Mouse (Mus musculus): ENCODE measurements around the gene Dock11. TPM values are rescaled to one million over a fixed set of nuclear protein-coding genes. Genes with fewer than 3 reads are reported as not detected.

Dock11 gene
- polyA plus RNA-seq, 1 experiment from 2014 or later, result 19.8 TPM

- Histone ChIP-seq H3K27ac (no peak overlapping the region), H3K4me2 (replicated peaks) (no peak overlapping the region), H3K4me3 (no peak overlapping the region), H3K9ac (no peak overlapping the region), H3K27me3 (no peaks in the 10 kb centered on the region), H3K36me3 (no peaks in the 10 kb centered on the region), H3K4me1 (no peaks in the 10 kb centered on the region), H3K9me3 (no peaks in the 10 kb centered on the region)
- ATAC-seq (ENCODE audit: insufficient number of reproducible peaks, insufficient read depth, low FRiP score, low TSS enrichment), result no peak
- WGBS, result 63% methylated on average over 4 of the region's 4 CpGs
These were observed 157.1 kb downstream of the Dock11 start for GRCm38 (mm10) chrX:36045731-36046130.

DNA sequence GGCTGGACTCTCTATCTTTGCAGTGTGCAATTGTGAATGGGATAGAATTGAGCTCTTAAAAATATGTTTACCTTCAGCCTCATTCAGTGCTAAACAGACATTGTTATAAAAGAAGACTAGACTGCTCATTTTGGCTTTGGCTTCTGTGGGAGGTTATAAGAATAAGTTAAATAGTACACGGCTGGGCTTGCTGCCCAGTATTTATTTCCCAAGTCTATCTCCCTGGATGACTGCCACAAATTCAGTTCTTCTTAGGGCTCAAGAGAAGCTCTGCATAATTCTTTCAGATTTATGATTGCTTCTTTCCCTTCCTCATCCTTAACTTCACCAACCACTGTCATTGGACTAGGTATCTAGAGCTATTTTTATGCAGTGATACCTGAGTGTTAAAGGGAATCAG is 158.8 kb downstream of the Dock11 start:
- Histone ChIP-seq H3K4me2 (replicated peaks) (no peak overlapping the region), H3K27ac (no peak overlapping the region), H3K9me3 (no peaks in the 10 kb centered on the region), H3K36me3 (no peaks in the 10 kb centered on the region), H3K4me1 (no peaks in the 10 kb centered on the region), H3K4me3 (no peak overlapping the region), H3K9ac (no peak overlapping the region), H3K27me3 (no peaks in the 10 kb centered on the region)
- ATAC-seq (ENCODE audit: insufficient number of reproducible peaks, insufficient read depth, low FRiP score, low TSS enrichment), result no peak
- WGBS, result 77% methylated on average over 1 of the region's 1 CpGs

- Histone ChIP-seq H3K4me2 (replicated peaks) (no peak overlapping the region), H3K27ac (no peak overlapping the region), H3K4me1 (no peaks in the 10 kb centered on the region), H3K4me3 (no peak overlapping the region), H3K27me3 (no peaks in the 10 kb centered on the region), H3K9ac (no peak overlapping the region), H3K36me3 (no peaks in the 10 kb centered on the region), H3K9me3 (no peaks in the 10 kb centered on the region)
- no peak for ATAC-seq (ENCODE audit: insufficient number of reproducible peaks, insufficient read depth, low FRiP score, low TSS enrichment)
These were observed 161.7 kb downstream of the Dock11 start for GRCm38 (mm10) chrX:36050312-36050711.

DNA sequence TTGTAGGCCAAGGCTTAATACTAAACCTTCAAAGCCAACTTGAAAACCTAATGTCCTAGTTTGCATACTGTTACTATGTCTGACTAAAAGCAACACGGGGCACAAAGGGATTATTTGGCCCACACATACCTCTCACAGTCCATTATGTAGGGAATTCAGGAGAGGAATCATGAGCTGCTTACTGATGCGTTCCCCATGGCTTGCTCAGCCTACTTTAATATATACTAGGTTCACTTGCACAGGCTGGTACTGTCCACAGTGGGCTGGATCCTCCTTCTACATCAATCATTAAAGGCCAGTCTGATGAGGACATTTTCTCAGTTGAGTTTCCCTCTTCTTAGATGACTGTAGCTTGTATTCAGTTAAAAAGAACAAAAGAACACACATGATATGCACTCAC is 185.4 kb downstream of the Dock11 start:
- no peak for ATAC-seq (ENCODE audit: insufficient number of reproducible peaks, insufficient read depth, low FRiP score, low TSS enrichment)

DNA sequence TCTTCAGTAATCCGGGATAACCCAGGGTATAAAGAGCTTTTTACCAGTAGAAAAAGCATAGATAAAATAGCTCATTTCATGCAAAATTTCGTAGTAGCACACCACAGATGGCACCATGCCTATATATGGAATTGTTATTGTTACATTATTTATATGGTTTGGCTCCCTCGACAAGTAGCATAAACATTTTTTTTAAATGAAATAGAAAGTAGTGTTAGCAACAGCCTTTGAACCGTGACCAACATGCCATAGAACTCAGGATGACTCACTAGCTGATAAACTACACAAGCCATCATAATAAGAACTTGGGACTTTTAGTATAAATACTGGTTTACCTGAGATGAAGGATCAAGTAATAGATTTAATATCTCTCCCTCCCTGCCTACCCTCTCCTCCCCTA is 188.5 kb downstream of the Dock11 start:
- no peaks in the 10 kb centered on the region for H3K4me1 ChIP-seq
- no peak overlapping the region for H3K27ac ChIP-seq
- 78% methylated on average over 4 of the region's 4 CpGs for WGBS
- ATAC-seq (ENCODE audit: insufficient number of reproducible peaks, insufficient read depth, low FRiP score, low TSS enrichment), result no peak
- H3K9me3 ChIP-seq, result no peaks in the 10 kb centered on the region
- no peaks in the 10 kb centered on the region for H3K36me3 ChIP-seq
- no peak overlapping the region for H3K4me2 ChIP-seq (replicated peaks)
- H3K9ac ChIP-seq, result no peak overlapping the region
- H3K27me3 ChIP-seq, result no peaks in the 10 kb centered on the region
- H3K4me3 ChIP-seq, result no peak overlapping the region

More for the DNA sequence above, 185.4 kb downstream of the Dock11 start:
- no peak overlapping the region for H3K27ac ChIP-seq
- no peak overlapping the region for H3K4me3 ChIP-seq
- no peak overlapping the region for H3K9ac ChIP-seq
- no peak overlapping the region for H3K4me2 ChIP-seq (replicated peaks)
- H3K4me1 ChIP-seq, result no peaks in the 10 kb centered on the region
- H3K36me3 ChIP-seq, result no peaks in the 10 kb centered on the region
- H3K27me3 ChIP-seq, result no peaks in the 10 kb centered on the region
- 82% methylated on average over 2 of the region's 2 CpGs for WGBS
- H3K9me3 ChIP-seq, result no peaks in the 10 kb centered on the region

GRCm38 (mm10) chrX:36082917-36083316 is 194.3 kb downstream of the Dock11 start:
- no peak overlapping the region for H3K4me2 ChIP-seq (replicated peaks)
- no peak overlapping the region for H3K27ac ChIP-seq
- 72% methylated on average over 1 of the region's 1 CpGs for WGBS
- H3K4me1 ChIP-seq, result no peaks in the 10 kb centered on the region
- no peak for ATAC-seq (ENCODE audit: insufficient number of reproducible peaks, insufficient read depth, low FRiP score, low TSS enrichment)
- H3K27me3 ChIP-seq, result no peaks in the 10 kb centered on the region
- H3K36me3 ChIP-seq, result no peaks in the 10 kb centered on the region
- no peaks in the 10 kb centered on the region for H3K9me3 ChIP-seq
- H3K9ac ChIP-seq, result no peak overlapping the region
- H3K4me3 ChIP-seq, result no peak overlapping the region

- ATAC-seq (ENCODE audit: insufficient number of reproducible peaks, insufficient read depth, low FRiP score, low TSS enrichment), result no peak
- Histone ChIP-seq H3K9ac (no peak overlapping the region), H3K9me3 (no peaks in the 10 kb centered on the region), H3K4me3 (no peak overlapping the region), H3K36me3 (no peaks in the 10 kb centered on the region), H3K4me2 (replicated peaks) (no peak overlapping the region), H3K27ac (no peak overlapping the region), H3K4me1 (no peaks in the 10 kb centered on the region), H3K27me3 (no peaks in the 10 kb centered on the region)
- 86% methylated on average over 6 of the region's 6 CpGs for WGBS
These were observed 200.0 kb downstream of the Dock11 start for GRCm38 (mm10) chrX:36088464-36089256.

DNA sequence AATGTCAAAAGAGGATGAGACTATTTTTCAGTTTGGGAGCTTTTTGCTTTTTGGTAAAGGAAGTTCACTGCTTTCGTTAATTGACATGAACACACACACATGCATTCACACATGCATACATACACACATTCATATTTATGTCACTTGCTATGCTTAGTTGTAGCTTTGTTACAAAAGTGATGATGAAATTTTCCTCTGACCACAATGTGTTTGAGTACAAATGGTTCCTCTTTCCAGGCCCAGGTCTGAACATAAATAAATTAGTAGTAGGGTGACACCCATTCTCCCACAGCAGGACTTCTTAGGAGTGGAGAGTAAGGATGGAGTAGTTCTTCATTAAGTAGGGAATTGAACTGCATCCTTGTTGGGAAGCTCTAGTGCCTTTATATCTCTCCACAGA is 212.3 kb downstream of the Dock11 start:
- Histone ChIP-seq H3K4me2 (replicated peaks) (no peak overlapping the region), H3K36me3 (no peaks in the 10 kb centered on the region), H3K9ac (no peak overlapping the region), H3K4me3 (no peak overlapping the region), H3K27me3 (no peaks in the 10 kb centered on the region), H3K27ac (no peak overlapping the region), H3K9me3 (no peaks in the 10 kb centered on the region), H3K4me1 (no peaks in the 10 kb centered on the region)
- WGBS, result 64% methylated on average over 1 of the region's 1 CpGs
- no peak for ATAC-seq (ENCODE audit: insufficient number of reproducible peaks, insufficient read depth, low FRiP score, low TSS enrichment)

DNA sequence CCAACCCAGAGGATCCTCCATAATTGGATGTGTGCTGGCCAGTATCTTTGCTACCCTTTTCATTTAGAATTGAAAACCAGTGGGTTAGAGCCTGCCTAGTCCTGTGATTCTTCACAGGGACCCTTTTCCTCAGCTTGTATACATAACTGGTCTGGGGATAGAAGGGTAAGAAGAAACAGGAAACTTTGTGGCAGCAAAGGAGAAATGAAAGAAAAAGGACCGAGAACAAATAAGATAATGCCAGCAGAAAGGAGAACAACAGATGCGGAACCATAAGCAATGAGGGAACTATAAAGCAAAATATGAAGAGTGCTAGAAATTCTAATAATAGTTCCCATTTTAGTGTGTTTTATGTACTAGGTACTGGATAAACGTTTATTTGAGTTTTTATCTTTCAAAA is 212.7 kb downstream of the Dock11 start:
- H3K27ac ChIP-seq, result no peak overlapping the region
- WGBS, result 77% methylated on average over 3 of the region's 3 CpGs
- H3K9ac ChIP-seq, result no peak overlapping the region
- H3K4me2 ChIP-seq (replicated peaks), result no peak overlapping the region
- ATAC-seq (ENCODE audit: insufficient number of reproducible peaks, insufficient read depth, low FRiP score, low TSS enrichment), result no peak
- H3K4me3 ChIP-seq, result no peak overlapping the region
- no peaks in the 10 kb centered on the region for H3K27me3 ChIP-seq
- no peaks in the 10 kb centered on the region for H3K4me1 ChIP-seq
- H3K9me3 ChIP-seq, result no peaks in the 10 kb centered on the region
- H3K36me3 ChIP-seq, result no peaks in the 10 kb centered on the region

- Histone ChIP-seq H3K9ac (no peak overlapping the region), H3K27ac (no peak overlapping the region), H3K4me2 (replicated peaks) (no peak overlapping the region), H3K4me1 (no peaks in the 10 kb centered on the region), H3K9me3 (no peaks in the 10 kb centered on the region), H3K4me3 (no peak overlapping the region), H3K36me3 (no peaks in the 10 kb centered on the region), H3K27me3 (no peaks in the 10 kb centered on the region)
- ATAC-seq (ENCODE audit: insufficient number of reproducible peaks, insufficient read depth, low FRiP score, low TSS enrichment), result no peak
- 59% methylated on average over 3 of the region's 3 CpGs for WGBS
These were observed 220.0 kb downstream of the Dock11 start for GRCm38 (mm10) chrX:36108601-36109000.

GRCm38 (mm10) chrX:36111622-36112421 is 223.2 kb downstream of the Dock11 start, which contains the start of gene Il13ra1:
TSS of gene Il13ra1 (plus strand) at chrX:36112110.
- no peaks in the 10 kb centered on the region for H3K9me3 ChIP-seq
- ATAC-seq (ENCODE audit: insufficient number of reproducible peaks, insufficient read depth, low FRiP score, low TSS enrichment), result peak; percentile 56; the same call in 1 of the 2 replicates
- peak within 1 kb of the TSS; percentile 67 for H3K4me2 ChIP-seq (replicated peaks)
- no peaks in the 10 kb centered on the region for H3K36me3 ChIP-seq
- H3K27me3 ChIP-seq, result no peaks in the 10 kb centered on the region
- WGBS, result 22% methylated on average over 50 of the region's 51 CpGs
- H3K27ac ChIP-seq, result no peak within 1 kb of the TSS
- H3K4me3 ChIP-seq, result peak within 1 kb of the TSS; percentile 42
- peak within 1 kb of the TSS; percentile 56; the same call in 1 of the 2 replicates for H3K9ac ChIP-seq
- H3K4me1 ChIP-seq, result no peaks in the 10 kb centered on the region

GRCm38 (mm10) chrX:36112422-36112750 is 223.8 kb downstream of the Dock11 start:
- H3K27ac ChIP-seq, result no peak overlapping the region
- no peak for ATAC-seq (ENCODE audit: insufficient number of reproducible peaks, insufficient read depth, low FRiP score, low TSS enrichment)
- WGBS, result 17% methylated on average over 9 of the region's 9 CpGs
- H3K9me3 ChIP-seq, result no peaks in the 10 kb centered on the region
- peak overlapping the region; percentile 67 for H3K4me2 ChIP-seq (replicated peaks)
- H3K9ac ChIP-seq, result peak overlapping the region; percentile 56; the same call in 1 of the 2 replicates
- H3K4me1 ChIP-seq, result no peaks in the 10 kb centered on the region
- no peaks in the 10 kb centered on the region for H3K36me3 ChIP-seq
- peak overlapping the region; percentile 42 for H3K4me3 ChIP-seq
- no peaks in the 10 kb centered on the region for H3K27me3 ChIP-seq

All from embryonic facial prominence, embryonic 12.5 days (tissue).